Comparison of ENCODE assay signal across 19 mouse cellular contexts in the genomic region with DNA sequence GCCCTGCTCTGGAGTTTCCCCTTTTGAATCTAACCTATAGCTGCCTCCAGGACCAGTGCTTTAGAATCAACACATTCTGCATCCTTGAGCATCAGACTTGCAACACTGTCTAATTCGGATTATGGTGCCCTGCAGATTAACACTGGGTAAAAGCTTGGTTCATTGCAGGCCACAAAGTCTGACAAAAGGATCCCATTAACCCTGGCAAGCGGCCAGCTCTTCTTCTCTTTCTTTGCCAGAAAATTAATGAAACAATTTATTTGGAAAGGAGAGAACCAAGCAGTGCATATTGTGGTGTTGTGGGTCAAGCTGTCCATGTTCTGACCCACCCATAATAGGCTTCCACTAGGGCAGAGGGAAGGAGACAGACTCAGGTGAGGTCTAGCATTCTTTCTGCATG. TPM values are rescaled to one million over a fixed set of nuclear protein-coding genes. Genes with fewer than 3 reads are reported as not detected.
DNase-seq lines count a peak whose midpoint lies in the region; ATAC-seq lines count a peak whose summit lies in the region.
"Had no signal": no experiment of that assay in that cellular context is flagged by ENCODE, and none has a peak within 500 bp of the region (broad histone marks: within the 10 kb centered on the region; RNA-seq: fewer than 3 reads in every experiment).

No protein-coding gene starts in this region.

- peak; percentile 49; the same call in 1 of the 2 replicates for ATAC-seq in cerebellum, adult (ENCODE audit: insufficient number of reproducible peaks, low FRiP score, low TSS enrichment)
- ATAC-seq in megakaryocyte progenitor cell, adult 5-6 weeks (replicated peaks; ENCODE audit: poor library complexity), result no peak
- ATAC-seq in megakaryocyte, adult 5-6 weeks (ENCODE audit: poor library complexity, severe bottlenecking), result no peak
- ATAC-seq: intestine, embryonic 15.5 days; lung, postnatal 0 days had no signal

- intact Hi-C loops in left cerebral cortex, postnatal 4 days (cut with DNase I), result no loop called here

- peak; percentile 58 for DNase-seq in left cerebral cortex, postnatal 4 days
- DNase-seq in left cerebral cortex, adult 11 months (ENCODE audit: low spot score), result no peak
- DNase-seq in MN1 (ENCODE audit: low spot score), result peak; percentile 40
- DNase-seq in cerebellum, adult 9-11 months, result peak; percentile 79
- DNase-seq in spleen, adult 18-20 months, result no peak
- DNase-seq: adrenal gland, postnatal 36 days; gastrocnemius, adult 2 months; kidney, adult 9 months; right cerebral cortex, postnatal 25 days had no signal

RNA-seq across cellular contexts. Expression of gene Spon1, which starts 58.2 kb away (rescaled TPM):
- total RNA-seq in left cerebral cortex, postnatal 4 days (2021), result 10 to 100 TPM; 35.7 to 38.3 TPM
- not detected in 2 replicates for total RNA-seq in megakaryocyte progenitor cell, adult 5-6 weeks (2015)
- total RNA-seq in megakaryocyte progenitor cell, adult 5-6 weeks (2017), result not detected in 2 replicates
- 0.13 TPM in 1 of 2 replicates, not detected in the other for total RNA-seq in megakaryocyte, adult 5-6 weeks (2015)
- total RNA-seq in megakaryocyte, adult 5-6 weeks (2017), result 0.04 and 0.22 TPM in 2 replicates
- total RNA-seq: CH12.LX; granulocyte monocyte progenitor cell, adult 5-6 weeks; megakaryocyte-erythroid progenitor cell, adult 5-6 weeks; MEL; monocyte, adult 5-6 weeks had no signal

Comparison
In these comparisons a context has a peak if more than half of its experiments do, and no peak if none do; other contexts are left out.
1. DNase-seq: peak in left cerebral cortex, postnatal 4 days (single experiment), MN1 (single experiment) and cerebellum, adult 9-11 months (single experiment); none in left cerebral cortex, adult 11 months (single experiment) and spleen, adult 18-20 months (0 of 2).
2. RNA of gene Spon1, which starts 58.2 kb away (total RNA-seq): 35.7 to 38.3 TPM in left cerebral cortex, postnatal 4 days; 0.04 to 0.22 TPM in megakaryocyte, adult 5-6 weeks and not detected in megakaryocyte progenitor cell, adult 5-6 weeks; every median in the first group is over 10 times any median in the second.